Mouse (Mus musculus) left cerebral cortex, adult 11 months (tissue): ENCODE results near the gene Ace2.

ENCODE experiments used
- DNase-seq: peaks from one replicate; pipeline ENCODE4 v3.0.0; 2022; ENCODE audit warnings: low spot score

Gene Ace2

GRCm38 (mm10) chrX:164179746-164180145, 40.6 kb downstream of the Ace2 start:
- peak; percentile 35 for DNase-seq

GRCm38 (mm10) chrX:164183844-164184243, 44.7 kb downstream of the Ace2 start:
- peak; percentile 5 for DNase-seq

GRCm38 (mm10) chrX:164189880-164190279, 50.7 kb downstream of the Ace2 start:
- no peak for DNase-seq

- no peak for DNase-seq
These were observed 58.5 kb downstream of the Ace2 start for GRCm38 (mm10) chrX:164197679-164198078.

- no peak for DNase-seq
These were observed 61.4 kb downstream of the Ace2 start for GRCm38 (mm10) chrX:164200547-164200946.

GRCm38 (mm10) chrX:164221989-164222388, 82.9 kb downstream of the Ace2 start:
- DNase-seq: no peak

- no peak for DNase-seq
These were observed 94.2 kb downstream of the Ace2 start for GRCm38 (mm10) chrX:164233380-164233779.
